Mouse (Mus musculus) cerebellum, postnatal 14 days (tissue): ENCODE data around the gene H2-M5.

Experiments used
- DNase-seq, 2 experiments: peaks; one replicate each; pipeline ENCODE4 v3.0.0; 2021; ENCODE audit warnings: mixed read lengths in 2 of 2

Gene H2-M5

GRCm38 (mm10) chr17:36947051-36947819, 42.1 kb downstream of the H2-M5 start:
- peak; percentile 76 to 79 for DNase-seq

- DNase-seq: peak in 1 of 2 experiments; percentile 38
These were observed 45.1 kb downstream of the H2-M5 start for GRCm38 (mm10) chr17:36944121-36944775.

GRCm38 (mm10) chr17:36943691-36944090, 45.6 kb downstream of the H2-M5 start:
- DNase-seq: no peak

- peak; percentile 36 to 38 for DNase-seq
These were observed 46.4 kb downstream of the H2-M5 start, which contains the start of gene Rnf39 for GRCm38 (mm10) chr17:36942791-36943471. TSS of gene Rnf39 (plus strand) at chr17:36942918.

GRCm38 (mm10) chr17:36942391-36942790, 46.9 kb downstream of the H2-M5 start:
- DNase-seq: peak; percentile 74 to 78

GRCm38 (mm10) chr17:36938056-36938455, 51.3 kb downstream of the H2-M5 start:
- no peak for DNase-seq
